Mouse (Mus musculus) R1 (cell line): ENCODE measurements around the gene Creb1.

Source experiments
- DNase-seq: peaks from one replicate; pipeline ENCODE4 v3.0.0-alpha.2; 2018; ENCODE audit warnings: low read depth, low spot score

Gene Creb1

GRCm38 (mm10) chr1:64543750-64544149 is 11.3 kb downstream of the Creb1 start:
- peak; percentile 35 for DNase-seq

- no peak for DNase-seq
Observed at GRCm38 (mm10) chr1:64546070-64546469, 13.6 kb downstream of the Creb1 start.

GRCm38 (mm10) chr1:64549380-64549779 is 16.9 kb downstream of the Creb1 start:
- DNase-seq = no peak

- DNase-seq = no peak
Observed at GRCm38 (mm10) chr1:64551908-64552307, 19.5 kb downstream of the Creb1 start.

- no peak for DNase-seq
Observed at GRCm38 (mm10) chr1:64560105-64560504, 27.7 kb downstream of the Creb1 start.

GRCm38 (mm10) chr1:64568206-64568605 is 35.8 kb downstream of the Creb1 start:
- no peak for DNase-seq

GRCm38 (mm10) chr1:64576022-64576421 is 43.6 kb downstream of the Creb1 start:
- DNase-seq = peak; percentile 6

- peak; percentile 35 for DNase-seq
Observed at GRCm38 (mm10) chr1:64576732-64577131, 44.3 kb downstream of the Creb1 start.

- DNase-seq = peak; percentile 81
Observed at GRCm38 (mm10) chr1:64577911-64578310, 45.5 kb downstream of the Creb1 start.

- peak; percentile 55 for DNase-seq
Observed at GRCm38 (mm10) chr1:64578801-64579200, 46.4 kb downstream of the Creb1 start.

GRCm38 (mm10) chr1:64598926-64599325 is 66.5 kb downstream of the Creb1 start:
- no peak for DNase-seq

- DNase-seq = no peak
Observed at GRCm38 (mm10) chr1:64600413-64601077, 68.1 kb downstream of the Creb1 start.

- peak; percentile 15 for DNase-seq
Observed at GRCm38 (mm10) chr1:64601242-64601842, 68.9 kb downstream of the Creb1 start.

GRCm38 (mm10) chr1:64603381-64603780 is 70.9 kb downstream of the Creb1 start:
- no peak for DNase-seq

- DNase-seq = no peak
Observed at GRCm38 (mm10) chr1:64609145-64609544, 76.7 kb downstream of the Creb1 start.

- peak; percentile 56 for DNase-seq
Observed at GRCm38 (mm10) chr1:64609976-64610375, 77.5 kb downstream of the Creb1 start.

GRCm38 (mm10) chr1:64614311-64614710 is 81.9 kb downstream of the Creb1 start:
- DNase-seq = no peak

- DNase-seq = no peak
Observed at GRCm38 (mm10) chr1:64614801-64615345, 82.4 kb downstream of the Creb1 start.

- DNase-seq = no peak
Observed at GRCm38 (mm10) chr1:64615531-64615991, 83.1 kb downstream of the Creb1 start.

GRCm38 (mm10) chr1:64616076-64616475 is 83.6 kb downstream of the Creb1 start:
- no peak for DNase-seq

- no peak for DNase-seq
Observed at GRCm38 (mm10) chr1:64616531-64616880, 84.1 kb downstream of the Creb1 start.

- peak; percentile 90 for DNase-seq
Observed at GRCm38 (mm10) chr1:64616881-64617714, 84.7 kb downstream of the Creb1 start, which contains the start of gene Mettl21a. Gene Mettl21a, minus strand, starts transcription at chr1:64617242.
